Mouse (Mus musculus) liver, embryonic 13.5 days (tissue): ENCODE data around the gene Grik4. TPM values are rescaled to one million over a fixed set of nuclear protein-coding genes. Genes with fewer than 3 reads are reported as not detected.

Source experiments
- ATAC-seq: fragments of 200-750 bp; cut with Nextera tagmentation; 2 replicates; pipeline ENCODE4 v1.8.0; 2017; ENCODE audit warnings: low read depth, mild to moderate bottlenecking, moderate number of reproducible peaks, moderate library complexity
- DNase-seq: peaks from one replicate; pipeline ENCODE4 v3.0.0; 2022
- H3K27ac ChIP-seq: fragments of 300-500 bp; sonication (generic); 2 replicates; pipeline ENCODE4 v1.5.1; 2015; ENCODE audit warnings: moderate library complexity, mild to moderate bottlenecking, inconsistent platforms
- H3K27me3 ChIP-seq: fragments of 300-500 bp; sonication (generic); 2 replicates; pipeline ENCODE4 v1.6.1; 2015; ENCODE audit warnings: mild to moderate bottlenecking, inconsistent platforms
- H3K36me3 ChIP-seq: fragments of 300-500 bp; sonication (generic); 2 replicates; pipeline ENCODE4 v1.6.1; 2015; ENCODE audit warnings: mild to moderate bottlenecking, inconsistent platforms
- H3K4me1 ChIP-seq: fragments of 300-500 bp; sonication (generic); replicated peaks from 2 replicates; pipeline ENCODE4 v1.6.1; 2015; ENCODE audit warnings: inconsistent platforms
- H3K4me2 ChIP-seq: fragments of 300-500 bp; sonication (generic); 2 replicates; pipeline ENCODE4 v1.6.1; 2015; ENCODE audit warnings: inconsistent platforms, mild to moderate bottlenecking, moderate library complexity
- H3K4me3 ChIP-seq: fragments of 300-500 bp; sonication (generic); replicated peaks from 2 replicates; pipeline ENCODE4 v1.5.1; 2015; ENCODE audit warnings: mild to moderate bottlenecking, inconsistent platforms
- H3K9ac ChIP-seq: fragments of 300-500 bp; sonication (generic); 2 replicates; pipeline ENCODE4 v1.6.1; 2015; ENCODE audit warnings: mild to moderate bottlenecking, inconsistent platforms
- H3K9me3 ChIP-seq: fragments of 300-500 bp; sonication (generic); replicated peaks from 2 replicates; pipeline ENCODE4 v1.6.1; 2016; ENCODE audit warnings: inconsistent platforms
- WGBS: fragments of 180-500 bp; shearing (Covaris S2); methylation state at CpG from one replicate; pipeline ENCODE4 v1.1.7; 2015; ENCODE audit not compliant: insufficient replicate concordance; 5-methylcytosine and 5-hydroxymethylcytosine counted together
- polyA plus RNA-seq: library from polyadenylated mRNA; unstranded; fragments of >200 nt; fragmentation: Nextera tagmentation; extraction: Ambion mirVana; gene quantifications from 2 replicates; pipeline ENCODE4 v1.2.1, GENCODE M21; 2015

The Grik4 gene
- polyA plus RNA-seq, 1 experiment from 2014 or later: 1.1 TPM

- Histone ChIP-seq H3K4me1 (0 out of 2 replicates have a peak, but pooled peaks cover 2% of the 10 kb centered on the region), H3K4me3 (no peak overlapping the region), H3K4me2 (no peak overlapping the region), H3K27me3 (no peaks in the 10 kb centered on the region), H3K9ac (no peak overlapping the region), H3K36me3 (no peaks in the 10 kb centered on the region), H3K9me3 (no peaks in the 10 kb centered on the region), H3K27ac (no peak overlapping the region)
- no peak for DNase-seq
- WGBS: 39% methylated on average over 10 of the region's 10 CpGs
- no peak for ATAC-seq
Observed at GRCm38 (mm10) chr9:42859959-42860794, 84.1 kb downstream of the Grik4 start.

DNA sequence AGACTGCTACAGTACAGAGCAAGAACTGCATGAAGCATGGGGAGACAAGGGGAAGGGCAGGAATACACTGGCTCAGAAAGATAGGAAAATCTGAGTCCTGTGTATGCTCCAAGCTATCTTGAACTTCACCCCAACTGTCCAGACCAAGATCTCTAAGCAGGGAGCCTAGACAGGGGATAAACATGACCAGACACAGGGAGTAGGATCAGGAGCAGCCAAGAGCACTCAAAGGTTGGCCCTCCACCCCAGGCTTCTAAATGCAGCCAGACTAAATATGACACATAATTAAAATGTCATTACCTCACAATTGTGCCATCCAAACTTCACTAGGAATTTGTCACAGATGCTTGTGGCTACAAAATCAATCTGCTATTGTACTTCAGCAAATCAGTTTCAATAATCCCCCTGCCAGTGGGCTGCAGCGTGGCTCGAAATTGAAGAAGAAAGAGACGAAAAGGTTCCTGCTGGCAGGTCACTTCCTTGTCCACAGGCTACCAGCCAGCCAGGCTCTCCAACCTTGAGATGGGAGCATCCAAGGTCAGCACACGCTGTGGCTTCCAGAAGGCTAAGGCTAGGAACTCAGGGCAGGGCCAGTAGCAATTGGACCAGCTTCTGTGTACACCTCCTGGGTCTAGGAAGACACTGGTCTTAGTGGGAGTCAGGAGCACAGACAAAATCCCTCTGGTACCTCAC, 85.1 kb downstream of the Grik4 start:
- ATAC-seq: no peak
- WGBS: 65% methylated on average over 4 of the region's 4 CpGs
- Histone ChIP-seq H3K27me3 (no peaks in the 10 kb centered on the region), H3K27ac (no peak overlapping the region), H3K36me3 (no peaks in the 10 kb centered on the region), H3K4me2 (no peak overlapping the region), H3K9ac (no peak overlapping the region), H3K9me3 (no peaks in the 10 kb centered on the region), H3K4me1 (0 out of 2 replicates have a peak, but pooled peaks cover 2% of the 10 kb centered on the region), H3K4me3 (no peak overlapping the region)
- no peak for DNase-seq

DNA sequence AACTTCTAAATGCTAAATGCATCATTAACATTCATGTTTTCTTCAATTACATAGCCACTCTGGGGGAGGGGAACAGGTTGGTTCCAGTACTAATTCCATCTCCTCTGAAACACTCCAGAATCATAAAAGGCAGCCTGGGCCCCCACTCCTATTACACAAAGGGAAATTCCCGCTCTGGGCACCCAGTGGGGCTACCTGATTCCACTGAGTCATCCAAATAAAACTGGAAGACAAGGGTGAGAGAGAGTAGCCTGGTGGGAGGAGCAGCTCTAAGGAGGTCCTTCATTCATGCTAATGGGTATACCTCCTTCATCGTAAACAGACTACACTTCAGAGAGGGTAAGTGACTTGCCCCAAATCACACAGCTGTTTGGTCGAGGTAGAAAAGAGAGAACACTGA, 85.7 kb downstream of the Grik4 start:
- Histone ChIP-seq H3K4me1 (0 out of 2 replicates have a peak, but pooled peaks cover 2% of the 10 kb centered on the region), H3K9ac (no peak overlapping the region), H3K36me3 (no peaks in the 10 kb centered on the region), H3K4me3 (no peak overlapping the region), H3K27ac (no peak overlapping the region), H3K9me3 (no peaks in the 10 kb centered on the region), H3K27me3 (no peaks in the 10 kb centered on the region), H3K4me2 (no peak overlapping the region)
- ATAC-seq (no peak), DNase-seq (no peak)
- WGBS: 32% methylated on average over 3 of the region's 3 CpGs

DNA sequence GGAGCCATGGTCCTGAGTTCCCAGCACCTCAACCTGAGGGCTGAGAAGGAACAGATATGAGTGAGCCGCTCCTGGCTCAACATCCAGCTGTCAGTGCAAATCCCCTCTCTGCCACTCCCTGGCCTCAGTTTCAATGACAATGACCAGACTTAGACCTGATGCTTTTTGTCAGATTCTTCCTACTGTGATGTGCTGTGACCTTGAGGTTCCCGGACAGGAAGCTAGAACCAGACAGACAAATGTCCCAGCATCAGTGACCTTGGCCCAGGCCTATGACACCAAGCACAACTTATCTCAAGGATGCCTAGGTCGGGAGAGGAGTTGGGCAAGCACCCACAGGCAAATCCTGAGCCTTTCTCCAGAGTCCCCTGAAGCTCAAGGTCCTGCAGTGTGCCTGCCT, 86.5 kb downstream of the Grik4 start:
- Histone ChIP-seq H3K27ac (no peak overlapping the region), H3K9me3 (no peaks in the 10 kb centered on the region), H3K4me1 (0 out of 2 replicates have a peak, but pooled peaks cover 2% of the 10 kb centered on the region), H3K4me3 (no peak overlapping the region), H3K36me3 (no peaks in the 10 kb centered on the region), H3K4me2 (no peak overlapping the region), H3K27me3 (no peaks in the 10 kb centered on the region), H3K9ac (no peak overlapping the region)
- no peak for DNase-seq
- WGBS: 49% methylated on average over 3 of the region's 3 CpGs
- no peak for ATAC-seq

DNA sequence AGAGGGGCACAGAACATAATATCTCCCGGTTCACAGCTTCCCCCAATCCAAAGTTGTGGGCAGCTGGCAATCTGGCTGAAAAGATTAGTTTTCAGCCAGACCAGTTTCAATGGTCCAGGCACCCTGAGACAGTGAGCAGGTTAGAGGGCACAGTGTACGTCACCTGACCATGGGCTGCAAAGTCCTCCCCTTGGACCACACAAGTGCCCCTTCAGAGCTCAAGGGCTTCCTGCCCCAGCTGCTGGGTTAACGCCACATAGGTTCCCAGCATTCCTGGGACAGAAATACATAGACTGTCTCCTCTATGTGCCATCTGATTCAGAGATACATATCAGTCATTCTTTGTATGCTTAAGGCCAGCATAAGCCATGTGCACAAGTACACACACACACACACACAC, 91.2 kb downstream of the Grik4 start:
- Histone ChIP-seq H3K4me3 (no peak overlapping the region), H3K4me1 (no peaks in the 10 kb centered on the region), H3K27me3 (no peaks in the 10 kb centered on the region), H3K36me3 (no peaks in the 10 kb centered on the region), H3K9me3 (no peaks in the 10 kb centered on the region), H3K27ac (no peak overlapping the region), H3K4me2 (no peak overlapping the region), H3K9ac (no peak overlapping the region)
- DNase-seq: no peak
- 61% methylated on average over 3 of the region's 3 CpGs for WGBS
- no peak for ATAC-seq

GRCm38 (mm10) chr9:42850063-42850462, 94.2 kb downstream of the Grik4 start:
- Histone ChIP-seq H3K36me3 (no peaks in the 10 kb centered on the region), H3K9ac (no peak overlapping the region), H3K4me2 (no peak overlapping the region), H3K27ac (no peak overlapping the region), H3K27me3 (no peaks in the 10 kb centered on the region), H3K4me3 (no peak overlapping the region), H3K9me3 (no peaks in the 10 kb centered on the region), H3K4me1 (no peaks in the 10 kb centered on the region)
- ATAC-seq: no peak
- WGBS: 75% methylated on average over 6 of the region's 6 CpGs
- DNase-seq: no peak

DNA sequence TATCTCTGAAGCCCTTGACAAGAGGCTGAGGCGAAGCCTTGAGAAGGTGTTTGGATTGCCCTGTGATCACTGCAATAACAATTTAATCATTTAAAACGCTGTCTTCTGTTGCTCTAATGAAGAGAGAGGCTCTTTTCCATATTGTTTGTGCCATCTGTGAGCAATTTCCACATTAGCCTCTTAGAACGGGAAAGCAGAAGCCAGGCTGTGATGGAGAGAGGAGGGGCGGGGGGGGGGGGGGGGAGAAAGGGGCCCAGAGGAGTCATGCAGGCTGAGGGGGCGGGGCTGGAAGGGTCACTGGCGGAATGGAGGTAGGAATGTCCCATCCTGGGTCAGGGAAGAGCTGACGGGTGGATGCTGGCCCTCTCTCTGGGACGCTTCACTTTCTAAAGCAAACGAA, 96.2 kb downstream of the Grik4 start:
- H3K36me3 ChIP-seq: no peaks in the 10 kb centered on the region
- no peaks in the 10 kb centered on the region for H3K27me3 ChIP-seq
- DNase-seq: no peak
- no peaks in the 10 kb centered on the region for H3K4me1 ChIP-seq
- no peak for ATAC-seq
- no peak overlapping the region for H3K27ac ChIP-seq
- no peak overlapping the region for H3K9ac ChIP-seq
- no peaks in the 10 kb centered on the region for H3K9me3 ChIP-seq
- H3K4me2 ChIP-seq: no peak overlapping the region
- WGBS: 40% methylated on average over 8 of the region's 9 CpGs
- H3K4me3 ChIP-seq: no peak overlapping the region

DNA sequence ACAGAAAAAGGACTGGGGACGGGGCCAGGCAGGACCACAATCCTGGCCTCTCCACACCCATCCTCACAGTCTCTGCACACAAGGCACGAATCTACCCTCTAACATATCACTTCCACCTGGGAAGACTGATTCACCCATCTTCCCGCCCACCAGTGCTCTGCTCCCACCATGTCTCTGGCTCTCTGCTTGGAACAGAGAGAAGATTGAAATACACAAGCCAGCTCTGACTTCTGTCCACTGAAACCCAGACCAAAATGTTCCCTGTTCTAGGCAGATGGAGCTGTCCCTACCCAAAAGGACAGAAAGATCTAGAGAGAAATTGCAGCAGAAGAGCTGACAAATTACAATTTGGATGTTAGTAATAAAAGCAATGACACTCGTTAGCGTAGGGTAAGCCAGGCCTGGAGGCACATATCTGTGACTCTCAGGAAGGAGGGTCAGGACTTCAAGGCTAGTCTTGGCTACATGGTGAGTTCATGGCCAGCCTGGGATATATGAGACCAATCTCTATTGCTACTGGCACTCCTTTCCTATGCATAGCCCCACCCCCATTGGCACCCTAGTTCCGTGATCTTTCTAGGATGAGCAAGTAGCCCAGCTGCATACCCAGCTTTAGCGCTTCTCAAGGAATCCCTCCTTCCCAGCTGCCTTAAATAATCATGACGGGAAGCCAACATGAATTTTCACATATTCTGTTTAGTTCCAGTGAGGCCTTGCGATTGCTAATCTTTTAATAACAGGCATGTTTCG, 97.4 kb downstream of the Grik4 start:
- Histone ChIP-seq H3K27ac (no peak overlapping the region), H3K9me3 (no peaks in the 10 kb centered on the region), H3K9ac (no peak overlapping the region), H3K27me3 (no peaks in the 10 kb centered on the region), H3K4me1 (no peaks in the 10 kb centered on the region), H3K36me3 (no peaks in the 10 kb centered on the region), H3K4me3 (no peak overlapping the region), H3K4me2 (no peak overlapping the region)
- DNase-seq: no peak
- 56% methylated on average over 10 of the region's 10 CpGs for WGBS
- ATAC-seq: no peak

GRCm38 (mm10) chr9:42846139-42846538, 98.2 kb downstream of the Grik4 start:
- DNase-seq: no peak
- ATAC-seq: no peak
- Histone ChIP-seq H3K4me3 (no peak overlapping the region), H3K9ac (no peak overlapping the region), H3K4me2 (no peak overlapping the region), H3K4me1 (no peaks in the 10 kb centered on the region), H3K36me3 (no peaks in the 10 kb centered on the region), H3K27me3 (no peaks in the 10 kb centered on the region), H3K9me3 (no peaks in the 10 kb centered on the region), H3K27ac (no peak overlapping the region)
- WGBS: 21% methylated on average over 4 of the region's 4 CpGs

GRCm38 (mm10) chr9:42844301-42844700, 100.0 kb downstream of the Grik4 start:
- DNase-seq (no peak), ATAC-seq (no peak)
- Histone ChIP-seq H3K9me3 (no peaks in the 10 kb centered on the region), H3K4me2 (no peak overlapping the region), H3K4me1 (no peaks in the 10 kb centered on the region), H3K9ac (no peak overlapping the region), H3K4me3 (no peak overlapping the region), H3K27me3 (no peaks in the 10 kb centered on the region), H3K36me3 (no peaks in the 10 kb centered on the region), H3K27ac (no peak overlapping the region)
- WGBS: 59% methylated on average over 5 of the region's 5 CpGs

DNA sequence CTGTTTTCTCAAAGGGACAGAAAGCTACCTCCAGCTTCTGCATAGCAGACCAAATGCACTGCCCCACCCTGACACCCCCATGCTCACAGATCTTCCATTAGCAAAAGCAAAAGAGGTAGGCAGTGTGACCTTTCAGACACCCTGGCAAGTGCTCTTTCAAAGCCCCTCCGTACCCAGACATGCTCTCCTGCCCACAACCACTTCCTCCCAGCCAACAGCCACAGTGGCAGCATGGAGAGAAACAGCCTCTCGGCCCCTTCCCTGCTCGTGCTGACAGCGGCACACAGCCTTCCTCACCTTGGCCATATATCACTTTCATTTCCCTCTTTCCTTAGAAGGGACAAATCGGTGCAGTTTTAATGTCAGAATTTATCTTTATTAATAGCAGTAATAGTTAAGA, 106.0 kb downstream of the Grik4 start:
- H3K27ac ChIP-seq: no peak overlapping the region
- ATAC-seq (no peak), DNase-seq (no peak)
- no peaks in the 10 kb centered on the region for H3K9me3 ChIP-seq
- no peak overlapping the region for H3K9ac ChIP-seq
- no peaks in the 10 kb centered on the region for H3K36me3 ChIP-seq
- no peak overlapping the region for H3K4me3 ChIP-seq
- WGBS: 28% methylated on average over 5 of the region's 5 CpGs
- no peak overlapping the region for H3K4me2 ChIP-seq
- H3K27me3 ChIP-seq: no peaks in the 10 kb centered on the region
- no peaks in the 10 kb centered on the region; the same call in 1 of the 2 replicates for H3K4me1 ChIP-seq
